Mouse (Mus musculus): ENCODE results near the gene Gm9944.

Gm9944 gene

GRCm38 (mm10) chr4:144453217-144453616, at the start of gene Gm9944:
TSS of gene Gm9944 (minus strand) at chr4:144453317.
- ATAC-seq (ENCODE audit: insufficient number of reproducible peaks, low FRiP score, low TSS enrichment) = no peak

DNA sequence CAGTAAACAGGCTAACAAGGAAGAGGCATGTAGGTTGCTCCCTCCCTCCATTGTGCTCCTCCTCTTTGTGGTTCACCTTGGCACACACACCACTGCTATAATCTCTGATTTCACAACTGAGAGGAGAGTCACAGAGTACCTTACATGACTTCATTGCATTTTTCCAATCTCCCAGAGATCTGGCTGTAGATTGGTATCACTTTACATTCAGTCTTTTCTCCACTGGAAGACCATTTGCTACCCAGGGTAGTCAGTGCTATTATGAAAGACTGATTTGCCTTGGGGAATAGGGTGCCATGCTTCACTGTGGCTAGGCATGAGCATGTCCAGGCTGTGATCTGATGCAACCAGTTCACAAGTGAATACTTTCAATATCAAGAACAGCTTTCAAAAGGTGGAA, 40.2 kb upstream of the Gm9944 start:
- ATAC-seq (ENCODE audit: insufficient number of reproducible peaks, low FRiP score, low TSS enrichment) = no peak

GRCm38 (mm10) chr4:144468091-144468490, 15.0 kb upstream of the Gm9944 start:
- ATAC-seq (ENCODE audit: insufficient number of reproducible peaks, low FRiP score, low TSS enrichment) = no peak

GRCm38 (mm10) chr4:144465206-144465605, 12.1 kb upstream of the Gm9944 start:
- ATAC-seq (ENCODE audit: insufficient number of reproducible peaks, low FRiP score, low TSS enrichment) = no peak

GRCm38 (mm10) chr4:144463656-144464055, 10.5 kb upstream of the Gm9944 start, which contains the start of gene Aadacl3:
TSS of gene Aadacl3 (minus strand) at chr4:144463756.
- no peak for ATAC-seq (ENCODE audit: insufficient number of reproducible peaks, low FRiP score, low TSS enrichment)

GRCm38 (mm10) chr4:144448546-144448945, 4.6 kb downstream of the Gm9944 start:
- ATAC-seq (ENCODE audit: insufficient number of reproducible peaks, low FRiP score, low TSS enrichment) = no peak

DNA sequence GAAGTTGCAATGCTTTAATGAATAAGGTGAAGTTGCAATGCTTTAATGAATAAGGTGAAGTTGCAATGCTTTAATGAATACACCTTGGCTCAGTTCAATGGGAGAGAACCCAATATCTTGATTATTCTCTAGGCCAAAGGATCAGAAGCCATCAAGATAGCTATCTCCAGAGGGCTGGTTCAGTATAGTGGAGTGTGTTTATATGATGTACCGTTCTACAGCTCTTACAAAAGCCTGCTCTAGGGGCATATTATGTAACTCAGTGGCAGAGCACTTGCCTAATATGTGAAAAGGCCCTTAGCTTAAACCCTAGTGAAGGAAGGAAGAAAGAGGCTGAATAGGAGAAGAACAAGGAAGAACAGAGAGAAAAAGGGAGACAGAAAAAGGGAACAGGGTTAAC, 11.5 kb downstream of the Gm9944 start:
- ATAC-seq (ENCODE audit: insufficient number of reproducible peaks, low FRiP score, low TSS enrichment) = no peak

- no peak for ATAC-seq (ENCODE audit: insufficient number of reproducible peaks, low FRiP score, low TSS enrichment)
These were observed 12.0 kb downstream of the Gm9944 start for GRCm38 (mm10) chr4:144441095-144441494.

DNA sequence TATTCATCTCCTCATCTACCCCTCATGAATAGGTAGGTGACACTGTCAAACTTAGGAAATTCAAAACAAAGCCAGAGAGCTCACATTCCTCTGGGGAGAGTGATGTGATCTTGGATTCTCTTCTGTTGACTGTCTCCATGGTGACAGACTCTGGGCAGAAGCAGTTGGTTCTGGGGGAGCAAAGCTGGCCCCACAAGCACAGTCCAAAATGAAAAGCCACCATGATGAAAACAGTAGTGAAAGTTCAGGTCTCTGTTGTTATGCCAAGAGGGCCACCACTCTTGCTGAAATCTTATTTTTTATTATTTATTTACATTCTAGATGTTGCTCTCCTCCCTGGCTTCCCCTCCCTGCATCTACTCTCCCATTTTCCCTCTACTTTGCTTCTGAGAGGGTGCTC, 14.4 kb downstream of the Gm9944 start, which contains the start of gene 1700012P22Rik:
1700012P22Rik (minus strand) TSS at position 101 of the 400 bp plus-strand sequence.
- no peak for ATAC-seq (ENCODE audit: insufficient number of reproducible peaks, low FRiP score, low TSS enrichment)

GRCm38 (mm10) chr4:144433216-144433615, 19.9 kb downstream of the Gm9944 start:
- no peak for ATAC-seq (ENCODE audit: insufficient number of reproducible peaks, low FRiP score, low TSS enrichment)

GRCm38 (mm10) chr4:144430723-144431122, 22.4 kb downstream of the Gm9944 start:
- no peak for ATAC-seq (ENCODE audit: insufficient number of reproducible peaks, low FRiP score, low TSS enrichment)

- ATAC-seq (ENCODE audit: insufficient number of reproducible peaks, low FRiP score, low TSS enrichment) = no peak
These were observed 24.2 kb downstream of the Gm9944 start for GRCm38 (mm10) chr4:144428868-144429267.

GRCm38 (mm10) chr4:144424590-144424989, 28.5 kb downstream of the Gm9944 start:
- ATAC-seq (ENCODE audit: insufficient number of reproducible peaks, low FRiP score, low TSS enrichment) = no peak

DNA sequence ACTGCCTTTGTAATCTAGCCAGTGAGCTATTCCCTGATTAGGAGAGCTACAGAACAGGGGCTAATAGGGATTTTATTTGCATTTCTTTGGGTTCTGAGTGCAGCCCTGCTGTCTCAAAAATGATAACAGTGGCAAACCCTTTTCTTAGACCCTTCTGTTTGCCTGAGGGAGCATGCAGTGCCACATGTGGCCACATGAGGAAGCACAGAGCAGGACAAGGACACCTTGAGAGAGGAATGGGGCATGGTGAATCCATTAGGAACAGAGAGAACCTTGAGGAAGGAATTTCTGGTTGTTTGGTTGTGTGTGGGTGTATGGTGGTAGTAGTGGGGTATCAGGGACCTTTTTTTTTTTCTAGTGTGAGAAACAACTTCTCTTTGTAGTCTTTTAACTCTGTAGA, 32.5 kb downstream of the Gm9944 start:
- no peak for ATAC-seq (ENCODE audit: insufficient number of reproducible peaks, low FRiP score, low TSS enrichment)

- ATAC-seq (ENCODE audit: insufficient number of reproducible peaks, low FRiP score, low TSS enrichment) = no peak
These were observed 44.8 kb downstream of the Gm9944 start, which contains the start of gene Pramef12 for GRCm38 (mm10) chr4:144408290-144408689. TSS of gene Pramef12 (minus strand) at chr4:144408464.

DNA sequence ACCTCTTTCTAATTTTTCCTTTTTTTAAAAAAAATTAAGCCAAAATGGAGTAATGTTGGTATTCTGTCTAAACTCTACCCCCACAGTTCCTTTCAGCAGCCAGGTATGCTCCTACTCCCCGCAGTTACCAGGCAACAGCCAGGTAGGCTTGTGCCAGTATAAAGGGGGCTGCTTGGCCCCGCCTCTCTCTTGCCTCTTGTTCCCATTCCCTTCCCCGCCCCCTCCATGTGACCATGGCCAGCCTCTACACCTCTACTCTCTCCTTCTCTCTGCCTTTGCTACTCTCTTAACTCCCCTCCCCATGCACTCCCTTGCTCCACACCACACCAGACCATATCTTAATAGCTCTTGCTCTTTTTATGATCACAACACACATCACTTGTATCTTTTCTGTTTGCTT, 46.9 kb downstream of the Gm9944 start:
- ATAC-seq (ENCODE audit: insufficient number of reproducible peaks, low FRiP score, low TSS enrichment) = no peak

- no peak for ATAC-seq (ENCODE audit: insufficient number of reproducible peaks, low FRiP score, low TSS enrichment)
These were observed 48.5 kb downstream of the Gm9944 start for GRCm38 (mm10) chr4:144404456-144405086.
